Mouse (Mus musculus) fat pad, adult 2 months (tissue): ENCODE measurements at regions not wholly inside any gene's neighbourhood (a gene's known extent, or its start where the extent isn't known, plus 50 kb on each side); places are given as distances from the start of the nearest gene placed in this dataset.
"Not testable (repeated sequence)": the region's sequence is repeated elsewhere in the genome, so short reads cannot be mapped to it uniquely, and the experiment has no call there.

ENCODE experiments used
- DNase-seq: peaks from one replicate; pipeline ENCODE4 v3.0.0-alpha.2; 2011; ENCODE audit warnings: low read depth, low spot score; ENCODE audit errors: extremely low read depth

DNA sequence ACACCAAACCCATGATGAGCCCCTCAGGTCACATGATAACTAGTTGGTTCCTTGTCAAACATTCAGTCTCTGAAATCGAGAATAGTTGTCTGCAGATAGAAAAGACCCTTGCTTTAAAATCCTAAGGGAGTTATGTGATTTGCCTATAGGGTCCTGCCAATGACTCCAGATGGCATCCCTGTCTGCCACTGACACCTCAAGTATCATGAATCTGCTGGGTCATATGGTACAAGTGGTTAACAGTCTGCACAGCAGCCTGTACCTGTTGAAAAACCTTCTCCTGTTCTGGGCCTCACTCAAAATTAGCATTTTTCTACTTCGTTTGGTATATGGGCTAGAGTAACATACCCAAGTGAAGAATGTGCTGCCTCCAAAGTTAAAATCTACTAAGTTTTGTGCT lies 246.0 kb upstream of the Zfp703 start:
- no peak for DNase-seq

DNA sequence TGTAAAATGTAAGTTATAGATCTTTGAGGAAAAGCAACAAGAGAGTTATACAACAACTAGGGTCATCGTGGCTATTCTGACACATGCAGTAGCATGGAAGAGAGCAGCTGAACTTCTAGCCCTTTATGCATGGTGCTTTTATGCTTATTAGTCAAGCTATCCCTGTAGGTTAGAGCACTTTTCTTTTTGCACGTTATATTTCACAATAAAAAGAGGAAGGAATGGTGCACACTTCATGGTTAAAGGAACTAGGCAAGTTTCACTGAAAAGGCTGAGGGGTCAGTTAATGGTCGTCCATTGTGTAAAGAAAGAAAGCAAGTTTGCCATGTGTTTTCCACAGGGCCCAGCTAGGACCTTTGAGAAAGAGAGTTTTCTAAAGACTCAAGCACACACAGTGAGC lies 232.7 kb upstream of the Zfp703 start:
- DNase-seq = no peak

DNA sequence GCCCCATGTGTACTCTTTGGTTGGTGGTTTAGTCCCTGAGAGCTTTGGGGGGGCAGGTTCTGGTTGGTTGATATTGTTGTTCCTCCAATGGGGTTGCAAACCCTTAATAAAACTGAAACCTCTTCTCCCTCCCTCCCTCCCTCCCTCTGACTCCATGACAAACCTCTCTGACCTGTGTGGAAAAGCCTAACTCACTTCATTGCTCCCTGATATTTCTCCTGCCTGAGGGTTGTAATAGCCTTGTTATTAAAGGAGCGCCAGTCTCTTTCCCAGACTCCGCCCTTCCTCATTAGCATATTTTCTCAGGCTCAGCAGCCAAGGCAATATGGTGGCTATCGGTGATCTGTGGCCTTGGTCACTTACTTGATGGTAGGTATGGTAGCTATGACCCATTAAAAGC lies 230.3 kb upstream of the Zfp703 start:
- DNase-seq = no peak

DNA sequence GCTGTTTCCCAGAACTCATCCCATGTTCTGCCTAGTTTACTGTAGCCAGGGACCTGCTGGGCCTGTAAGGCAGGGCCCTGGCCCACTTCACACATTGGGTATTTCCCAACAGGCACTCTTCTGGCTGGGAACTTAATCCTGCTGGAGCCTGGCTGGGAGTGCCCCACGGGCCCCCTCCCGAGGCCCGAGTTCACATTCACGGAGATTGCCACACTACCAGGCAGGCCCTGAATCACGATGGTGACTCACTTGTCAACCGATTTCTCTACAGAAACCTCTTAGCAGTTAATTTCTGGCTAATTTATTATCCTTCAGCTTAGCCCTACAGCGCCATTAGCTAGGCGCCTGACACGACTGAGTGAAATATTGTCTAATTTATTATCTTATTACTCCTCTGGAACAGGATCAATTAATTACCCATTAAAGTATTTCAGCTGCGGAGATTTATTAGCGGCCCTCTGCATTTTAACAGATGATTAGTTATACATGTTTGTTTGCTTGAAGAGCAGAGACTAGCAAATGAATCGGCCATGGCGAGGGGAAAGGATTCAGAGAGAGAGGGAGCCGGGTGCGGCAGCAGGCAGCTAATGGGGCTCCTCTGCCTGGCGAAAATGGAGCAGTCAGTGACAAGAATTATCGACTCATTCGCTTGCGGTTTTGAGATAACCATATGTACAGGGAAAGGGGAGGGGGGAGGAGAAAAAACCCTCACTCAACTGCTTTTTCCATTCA lies 229.7 kb upstream of the Zfp703 start:
- peak; percentile 87 for DNase-seq

DNA sequence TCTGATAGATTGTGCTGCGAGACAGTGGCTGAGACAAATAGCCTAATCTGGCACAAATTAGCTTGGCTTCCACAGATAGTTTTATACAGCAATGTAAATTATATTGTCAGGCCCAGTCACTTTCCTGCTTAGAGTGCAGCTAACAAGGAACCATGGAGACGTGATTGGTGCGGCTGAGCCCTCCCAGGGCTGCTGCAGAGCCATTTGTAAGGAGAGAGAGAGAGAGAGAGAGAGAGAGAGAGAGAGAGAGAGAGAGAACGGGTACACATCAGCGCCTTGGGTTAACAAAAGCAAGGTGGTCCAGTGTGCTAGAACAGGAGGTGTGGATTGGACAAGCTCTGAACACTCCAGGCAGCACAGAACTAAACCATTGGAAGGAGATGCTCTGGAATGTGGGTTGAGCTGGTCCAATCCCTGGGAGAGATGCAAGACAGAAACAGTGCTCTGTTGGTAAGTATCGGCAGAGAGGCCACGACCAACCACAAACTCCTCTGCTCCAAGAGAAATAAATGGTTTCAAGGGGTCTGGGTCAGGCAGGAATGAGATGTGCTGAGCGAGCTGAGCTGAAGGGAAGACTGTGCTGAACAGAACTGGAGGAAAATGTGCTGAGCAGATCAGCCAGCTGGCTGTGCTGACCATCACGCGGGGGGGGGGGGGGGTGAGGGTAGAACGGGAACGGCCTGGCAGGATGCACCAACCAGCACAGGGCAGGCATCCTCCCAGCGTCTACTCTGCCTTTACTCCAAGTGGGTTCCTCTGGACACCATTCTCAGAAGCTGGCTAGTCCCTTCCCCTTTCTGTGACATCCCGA lies 228.8 kb upstream of the Zfp703 start:
- no peak for DNase-seq

DNA sequence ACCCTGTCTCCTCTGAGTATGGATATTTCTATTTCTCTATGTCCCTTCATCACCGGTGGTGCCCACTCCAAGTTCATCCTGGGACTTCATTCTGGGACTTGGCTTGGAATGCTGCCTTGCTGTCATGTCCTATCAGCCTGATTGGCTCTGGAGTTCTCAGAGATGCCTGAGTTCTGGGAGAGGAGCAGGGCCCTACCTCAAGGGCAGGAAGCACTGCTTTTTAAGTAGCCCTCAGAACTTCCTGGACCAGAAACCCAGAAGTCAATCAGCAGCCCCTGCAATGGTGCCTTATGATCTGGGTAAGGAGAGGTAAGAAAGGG lies 228.2 kb upstream of the Zfp703 start:
- DNase-seq = no peak

DNA sequence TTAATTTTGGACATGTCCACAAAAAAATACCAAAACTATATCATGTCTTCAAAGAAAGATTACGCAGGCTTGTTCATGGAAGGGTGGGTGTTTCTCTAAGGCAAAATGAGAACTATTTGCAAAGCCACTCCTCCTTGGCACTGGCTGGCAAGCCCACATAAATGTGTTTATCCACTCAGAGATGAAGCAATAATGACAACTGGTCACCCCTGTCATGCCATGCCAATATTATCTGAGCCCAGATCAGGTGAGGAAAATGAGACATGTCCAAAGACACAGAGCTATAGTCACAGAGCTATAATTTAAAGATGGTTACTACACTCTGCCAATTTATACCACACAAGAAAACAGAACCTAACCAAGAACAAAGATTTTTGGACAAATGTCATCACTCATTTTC lies 227.0 kb upstream of the Zfp703 start:
- DNase-seq = no peak

DNA sequence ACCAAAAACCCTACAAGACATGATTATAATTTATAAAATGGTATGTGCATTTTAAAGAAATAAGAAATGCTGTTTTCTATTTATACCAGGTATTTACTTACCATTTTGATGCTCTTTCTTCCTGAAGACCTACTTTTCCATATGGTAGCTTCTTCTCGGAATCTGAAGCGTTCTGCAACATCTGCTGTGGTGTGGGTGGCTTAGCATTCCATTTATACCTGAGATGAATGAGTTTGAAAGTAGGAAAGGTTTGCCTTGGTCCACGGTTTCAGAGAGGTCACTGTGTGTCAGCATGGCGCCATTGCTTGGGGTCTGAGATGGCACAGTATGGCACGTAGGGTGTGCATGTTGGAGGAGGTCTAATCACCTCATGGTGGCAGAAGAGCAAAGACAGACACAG lies 225.5 kb upstream of the Zfp703 start:
- DNase-seq = no peak

DNA sequence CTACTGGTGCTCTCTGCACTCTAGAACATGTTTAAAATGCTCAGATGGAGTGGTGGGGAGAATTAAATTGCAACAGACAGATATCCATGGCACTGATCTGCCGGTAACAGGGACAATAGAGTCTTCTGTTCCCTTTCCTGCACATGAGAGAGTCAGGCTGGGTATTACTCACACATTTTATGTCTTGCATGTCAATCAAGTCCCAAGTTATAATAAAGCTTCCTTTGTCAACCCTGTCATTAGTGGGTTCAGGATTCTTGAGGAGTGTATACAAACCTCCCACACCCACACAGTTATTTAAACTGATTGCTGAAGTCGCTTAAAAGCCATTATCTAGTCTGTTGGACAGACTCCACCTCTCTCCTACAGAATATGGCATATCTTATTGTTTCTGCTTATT lies 220.7 kb upstream of the Zfp703 start:
- DNase-seq = peak; percentile 23

DNA sequence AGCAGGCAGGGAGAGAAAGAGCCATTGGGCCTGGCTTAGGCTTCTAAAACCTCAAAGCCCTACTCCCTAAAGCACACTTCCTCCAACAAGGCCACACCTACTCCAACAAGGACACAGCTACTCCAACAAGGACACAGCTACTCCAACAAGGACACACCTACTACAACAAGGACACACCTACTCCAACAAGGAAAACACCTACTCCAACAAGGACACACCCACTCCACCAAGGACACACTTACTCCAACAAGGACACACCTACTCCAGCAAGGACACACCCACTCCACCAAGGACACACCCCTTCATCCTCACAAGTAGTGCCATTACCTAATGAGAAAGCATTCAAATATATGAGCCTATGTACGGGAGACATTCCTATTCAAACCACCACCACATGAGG lies 216.4 kb upstream of the Zfp703 start:
- DNase-seq = no peak

DNA sequence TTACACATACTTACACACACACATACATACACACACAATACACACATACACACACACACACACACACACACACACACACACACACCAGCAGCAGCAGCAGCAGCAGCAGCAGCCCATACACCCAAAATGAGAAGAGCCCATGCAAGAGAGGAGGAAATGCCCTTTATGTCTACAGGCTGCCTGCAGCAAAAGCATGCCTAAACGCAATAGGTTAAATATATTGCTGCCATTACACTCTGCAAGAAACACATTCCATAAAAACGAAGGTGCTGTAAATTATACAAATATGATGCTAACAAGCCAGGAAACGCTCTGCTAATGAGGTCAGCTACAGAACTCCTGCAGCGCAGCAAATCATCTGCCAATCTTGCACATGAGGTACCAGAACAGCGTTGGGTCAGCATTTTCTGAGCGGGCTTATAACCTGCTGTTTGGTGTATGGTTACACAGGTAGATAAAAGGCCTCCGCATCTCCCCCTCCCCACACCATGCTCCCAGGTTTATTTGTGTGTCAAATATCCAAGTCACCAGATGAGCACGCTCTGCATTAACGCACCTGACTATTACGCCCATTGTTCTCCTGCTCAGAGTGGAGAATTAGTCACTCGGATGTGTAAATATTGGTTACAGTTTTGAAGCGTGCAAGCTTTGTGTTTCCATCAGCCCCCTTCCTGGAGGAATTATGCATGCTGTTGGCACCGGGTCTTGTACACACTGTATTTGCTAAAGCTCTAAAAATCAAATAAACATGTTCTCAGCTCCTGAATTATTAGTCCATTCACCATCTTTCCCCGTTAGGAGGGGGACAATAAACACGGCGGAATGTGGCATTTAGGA lies 214.0 kb upstream of the Zfp703 start:
- no peak for DNase-seq

DNA sequence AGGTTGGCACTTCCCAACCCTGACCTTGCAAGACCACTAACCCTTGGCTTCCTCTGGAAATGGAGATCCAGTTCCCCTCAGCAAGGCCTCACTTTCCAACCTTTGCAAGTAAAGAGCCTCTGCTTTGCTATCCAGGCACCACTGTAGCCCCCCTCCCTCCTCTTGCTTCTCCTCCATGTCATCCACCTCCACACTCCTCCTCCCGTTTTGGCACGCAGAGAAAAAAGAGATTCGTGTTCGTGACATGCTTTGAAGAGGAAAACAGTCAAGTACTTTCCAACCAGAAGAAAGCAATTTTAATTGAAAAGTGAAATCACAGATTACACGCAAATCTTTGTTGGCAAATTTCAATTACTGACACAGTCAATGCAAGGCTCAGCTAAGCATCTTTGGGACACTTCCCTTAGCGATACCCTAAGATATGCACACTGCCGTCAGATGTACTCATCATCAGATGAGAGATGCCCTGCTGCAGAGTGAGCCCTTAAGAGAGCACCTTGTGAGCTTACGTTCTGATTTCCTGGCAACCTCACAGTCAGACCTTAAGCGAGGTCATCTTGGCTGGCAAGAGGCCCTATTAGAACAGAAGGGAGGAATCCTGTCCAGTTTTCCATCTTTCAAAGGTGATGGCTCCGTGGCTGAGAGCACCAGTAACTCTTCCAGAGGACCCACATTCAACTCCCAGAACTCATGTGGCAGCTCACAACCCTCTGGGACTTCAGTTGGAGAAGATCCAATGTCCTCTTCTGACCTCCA lies 208.5 kb upstream of the Zfp703 start:
- no peak for DNase-seq

DNA sequence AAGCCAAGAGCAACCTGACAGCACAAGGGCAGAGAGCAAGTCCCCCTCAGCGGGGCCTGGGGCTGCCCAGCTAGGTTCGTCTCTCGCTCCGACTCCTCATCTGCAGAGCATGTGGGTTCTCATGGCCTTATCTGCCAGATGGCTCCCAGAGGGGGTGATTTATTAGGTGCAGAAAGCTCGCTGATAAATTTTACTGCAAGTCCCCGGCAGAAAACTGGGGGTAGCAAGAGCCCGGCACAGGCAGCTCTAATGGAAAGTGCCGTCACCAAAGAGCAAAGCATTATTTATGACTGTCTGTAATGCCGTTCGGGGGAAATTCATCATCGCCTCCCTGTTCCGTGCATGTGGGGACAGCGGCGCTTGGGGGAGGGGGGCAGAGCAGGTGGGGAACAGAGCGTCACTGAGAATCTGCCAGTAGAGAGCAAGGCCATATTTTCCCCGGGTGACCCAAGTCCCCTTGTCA lies 206.7 kb upstream of the Zfp703 start:
- no peak for DNase-seq

DNA sequence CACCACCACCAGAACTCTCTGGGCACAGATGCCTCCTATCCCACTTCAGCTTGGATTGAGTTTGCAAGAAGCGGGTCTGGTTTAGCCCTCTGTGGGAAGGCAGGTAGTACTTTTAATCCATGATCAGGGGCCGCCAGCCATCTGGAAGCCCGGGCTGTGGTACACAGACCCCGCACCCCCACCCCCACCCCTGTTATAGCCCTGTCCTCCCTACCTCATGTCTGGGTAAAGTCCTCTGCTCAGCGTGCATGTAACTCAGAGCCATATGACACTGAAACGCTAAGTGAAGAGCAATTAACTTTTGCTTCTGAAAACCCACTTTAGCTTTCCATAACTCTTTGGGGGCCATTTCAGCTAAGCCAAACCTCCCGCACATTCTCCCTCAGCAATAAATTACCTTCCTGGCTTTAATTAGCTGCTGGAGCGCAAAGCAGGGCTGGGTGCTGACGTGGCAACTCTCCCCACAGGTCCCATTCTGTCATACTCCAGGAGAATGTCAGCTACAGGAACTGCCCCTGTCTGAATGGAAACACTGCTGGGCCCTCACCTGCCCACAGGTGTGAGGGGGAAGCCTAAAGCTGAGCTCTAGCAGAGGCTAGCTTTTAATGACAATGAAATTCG lies 198.1 kb upstream of the Zfp703 start:
- DNase-seq = no peak

DNA sequence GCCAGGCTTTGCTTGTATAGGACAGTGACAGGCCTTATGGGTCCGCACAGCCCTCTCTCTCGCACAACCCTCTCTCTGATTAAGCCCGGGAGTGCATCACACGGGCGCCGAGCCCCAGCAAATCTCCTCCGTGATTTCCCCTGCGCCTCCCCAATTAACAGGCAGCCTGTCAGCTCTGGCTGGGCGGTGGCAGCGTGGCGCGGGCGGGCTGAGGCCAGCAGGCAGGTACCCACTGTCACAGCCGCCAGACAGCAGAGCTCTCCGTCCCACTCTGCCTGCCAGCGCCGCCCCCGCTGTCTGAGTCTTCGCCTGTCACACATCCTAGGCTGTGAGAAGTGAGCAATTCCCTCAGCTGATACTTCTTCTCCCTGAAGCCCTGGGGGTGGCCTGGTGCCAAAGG lies 196.6 kb upstream of the Zfp703 start:
- DNase-seq = no peak

DNA sequence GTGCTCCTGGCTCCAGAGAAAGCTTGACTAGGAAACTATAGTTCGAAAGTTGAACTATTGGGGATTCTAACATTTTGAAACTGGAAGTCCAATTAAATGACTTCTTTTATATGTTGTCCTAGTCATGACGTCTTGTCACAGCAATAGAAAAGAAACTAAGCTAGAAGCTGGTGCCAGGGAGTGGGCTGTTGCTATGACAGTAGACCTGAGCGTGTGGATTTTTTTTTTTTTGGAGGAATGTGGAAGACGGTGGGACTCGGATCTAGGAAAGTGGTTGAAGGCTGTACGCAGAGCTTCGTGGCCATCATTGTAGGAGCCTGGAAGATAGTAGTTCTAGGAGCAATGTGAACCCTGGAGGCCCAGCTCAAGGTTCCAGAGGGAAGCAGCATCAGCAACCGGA lies 194.2 kb upstream of the Zfp703 start:
- not testable (repeated sequence) for DNase-seq

DNA sequence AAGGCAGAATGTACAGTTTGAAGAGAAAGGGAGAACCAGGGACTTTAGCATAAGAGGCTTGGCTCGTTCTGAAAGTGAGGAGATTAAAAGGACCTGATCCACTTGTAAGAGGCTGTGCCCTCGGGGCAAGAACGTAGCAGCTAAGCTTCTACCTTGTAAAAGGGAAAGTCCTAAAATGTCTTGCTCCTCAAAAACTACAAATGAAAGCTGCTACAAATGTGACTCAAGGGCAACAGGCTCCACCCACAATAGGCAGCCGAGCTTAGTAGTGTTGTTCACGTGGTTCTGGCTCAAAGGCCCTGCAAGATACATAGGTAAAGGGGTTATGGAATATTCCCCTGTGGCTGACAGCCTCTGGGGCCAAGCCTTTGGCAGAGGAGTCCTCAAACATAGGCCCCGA lies 192.7 kb upstream of the Zfp703 start:
- no peak for DNase-seq

DNA sequence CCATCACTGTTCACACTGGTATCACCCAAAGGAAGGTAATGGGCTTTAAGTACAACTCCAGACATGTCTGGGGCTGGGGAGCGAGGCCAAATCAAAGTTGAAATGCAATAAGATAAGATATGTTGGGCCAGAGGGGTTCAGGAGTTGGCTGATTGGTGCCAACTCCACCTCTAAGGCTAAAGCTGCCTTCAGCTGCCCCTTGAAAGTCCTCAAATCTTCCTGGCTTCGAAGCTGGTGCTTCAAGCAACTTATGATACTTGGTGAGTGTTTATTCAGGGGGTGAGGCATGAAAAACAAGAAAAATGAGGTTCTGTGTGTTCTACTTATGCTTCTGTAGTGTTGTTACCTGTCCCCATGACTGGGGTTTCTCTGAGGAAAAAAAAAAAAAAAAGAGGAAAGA lies 185.3 kb upstream of the Zfp703 start:
- DNase-seq = no peak

DNA sequence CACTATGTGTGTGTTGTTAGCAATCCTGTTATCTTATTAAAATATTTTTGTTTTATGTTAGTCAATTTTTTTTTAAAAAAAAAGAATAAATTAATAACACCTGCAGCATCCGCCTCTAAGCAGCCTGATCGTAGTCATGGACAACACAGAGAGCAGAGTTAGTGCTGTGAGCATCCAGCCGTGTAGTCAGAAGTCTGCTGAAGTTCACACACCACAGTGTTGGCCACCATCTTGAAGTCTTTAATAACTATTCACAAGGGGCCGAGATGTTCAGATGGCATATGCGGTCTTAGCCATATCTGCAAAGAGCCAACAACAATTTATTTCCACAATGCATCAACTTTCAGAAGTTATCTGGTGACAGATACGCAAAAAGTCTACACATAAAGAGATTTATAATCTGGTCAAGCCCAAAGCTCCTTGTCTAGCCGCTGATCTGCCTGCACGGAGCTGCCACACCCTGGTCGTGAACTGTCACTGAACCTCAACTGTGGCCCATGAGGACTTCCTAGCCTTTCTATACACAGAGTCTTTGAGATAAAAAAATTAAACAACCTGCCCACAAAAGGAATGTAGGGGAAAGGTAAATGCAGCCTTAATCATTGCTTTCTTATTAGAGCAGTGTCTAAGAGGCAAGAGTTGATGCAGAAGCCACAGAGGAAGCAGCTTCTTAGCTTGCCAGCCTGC lies 183.4 kb upstream of the Zfp703 start:
- no peak for DNase-seq

DNA sequence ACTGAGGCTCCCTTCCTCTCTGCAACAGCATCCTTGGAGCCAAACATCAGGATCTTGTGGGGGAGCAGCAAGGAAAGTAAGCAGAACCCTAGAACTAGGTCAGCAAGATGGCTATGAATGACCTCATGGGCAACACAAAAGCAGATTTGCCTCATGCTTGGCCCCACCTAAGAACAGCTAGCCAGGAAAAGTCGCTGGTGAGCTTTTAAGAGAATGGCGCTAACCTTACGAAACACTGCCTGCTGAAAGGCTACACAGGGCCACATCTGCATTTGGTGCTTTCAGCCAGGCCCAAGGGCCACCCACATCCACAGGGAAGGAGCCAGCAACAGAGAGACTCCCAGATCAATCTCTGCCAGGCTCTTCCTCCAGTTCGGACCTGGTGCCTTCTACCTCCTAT lies 182.7 kb upstream of the Zfp703 start:
- DNase-seq = no peak
